Mouse (Mus musculus): ENCODE measurements around the gene Eppin.
"Not testable (repeated sequence)": the region's sequence is repeated elsewhere in the genome, so short reads cannot be mapped to it uniquely, and the experiment has no call there.

Eppin gene

DNA sequence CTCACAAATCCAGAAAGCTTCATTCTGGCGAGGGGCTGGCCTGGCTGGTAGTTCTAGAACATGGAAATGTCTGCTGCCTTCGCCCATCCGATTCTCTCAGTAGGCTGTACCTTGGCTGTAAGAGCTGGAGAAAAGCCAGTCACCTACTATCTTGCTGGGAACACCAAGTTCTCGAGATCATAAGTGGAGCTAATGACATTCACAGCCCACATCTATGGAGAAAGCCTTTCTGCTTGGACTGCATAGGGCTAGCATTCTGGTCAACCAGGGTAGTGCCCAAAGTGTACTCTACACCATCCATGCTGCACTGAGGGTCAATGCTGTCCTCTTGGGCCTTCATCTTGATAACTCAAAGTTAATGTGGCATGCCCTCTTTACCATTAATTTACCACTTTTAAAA, at the start of gene Eppin:
Eppin (minus strand) TSS at position 101 of the 400 bp plus-strand sequence.
- no peak for DNase-seq (ENCODE audit: low spot score in 2 of 2)

DNA sequence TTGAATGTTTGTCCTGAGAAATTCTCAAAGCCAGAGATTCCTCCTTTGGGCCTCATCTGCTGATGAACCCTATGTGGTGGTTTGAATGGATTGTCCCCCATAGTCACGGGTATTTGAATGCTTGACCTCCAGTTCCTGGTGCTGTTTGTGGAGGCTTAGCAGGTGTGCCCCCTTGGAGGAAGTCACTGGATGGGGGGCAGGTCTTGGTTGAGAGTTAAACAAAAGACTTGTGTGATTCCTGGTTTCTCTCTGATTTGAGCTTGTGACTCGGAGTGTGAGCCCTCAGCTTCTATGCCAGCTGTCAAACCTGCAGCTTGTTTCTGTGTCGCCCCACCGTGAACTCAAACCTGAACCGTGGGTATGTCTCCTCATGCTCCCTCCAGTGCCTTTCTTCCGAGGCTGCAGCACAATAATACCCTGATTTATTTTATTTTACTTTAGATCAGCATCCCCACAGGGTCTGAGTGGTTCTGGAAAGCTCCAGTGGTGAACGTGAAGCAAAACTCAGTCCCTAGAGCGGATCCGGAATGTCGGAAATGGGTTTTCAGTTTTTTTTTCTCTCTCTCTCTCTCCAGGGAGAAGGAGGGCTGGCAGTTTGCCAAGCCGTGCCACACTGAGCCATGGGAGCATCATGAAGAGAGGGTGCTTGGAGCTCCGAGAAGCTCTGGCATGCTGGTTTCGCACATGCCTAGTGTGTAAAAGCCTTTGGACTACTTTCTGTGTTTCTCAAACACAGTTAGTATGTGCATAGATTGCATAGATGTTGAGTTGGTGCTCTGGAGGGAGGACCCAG, 48.7 kb upstream of the Eppin start:
- DNase-seq (ENCODE audit: low spot score in 2 of 2), result peak; percentile 37 to 59

DNA sequence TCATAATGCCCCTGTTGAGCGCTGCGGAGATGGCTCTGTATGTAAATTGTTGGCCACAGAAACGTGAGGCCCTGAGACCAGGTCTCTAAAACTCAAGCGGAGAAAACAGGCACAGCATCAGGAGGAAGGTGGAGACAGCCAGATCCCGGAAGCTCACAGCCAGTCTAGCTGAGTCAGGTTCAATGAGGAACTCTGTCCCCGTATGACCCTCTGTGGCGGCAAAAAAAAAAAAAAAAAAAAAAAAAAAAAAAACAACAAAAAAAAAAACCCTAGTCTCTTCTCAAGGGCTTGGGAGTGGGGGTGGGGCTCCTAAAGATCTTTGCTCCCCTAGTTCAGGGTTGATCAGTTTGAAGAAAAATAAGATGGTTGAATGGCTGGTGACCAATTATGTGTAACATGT, 47.7 kb upstream of the Eppin start:
- no peak for DNase-seq (ENCODE audit: low spot score in 2 of 2)

DNA sequence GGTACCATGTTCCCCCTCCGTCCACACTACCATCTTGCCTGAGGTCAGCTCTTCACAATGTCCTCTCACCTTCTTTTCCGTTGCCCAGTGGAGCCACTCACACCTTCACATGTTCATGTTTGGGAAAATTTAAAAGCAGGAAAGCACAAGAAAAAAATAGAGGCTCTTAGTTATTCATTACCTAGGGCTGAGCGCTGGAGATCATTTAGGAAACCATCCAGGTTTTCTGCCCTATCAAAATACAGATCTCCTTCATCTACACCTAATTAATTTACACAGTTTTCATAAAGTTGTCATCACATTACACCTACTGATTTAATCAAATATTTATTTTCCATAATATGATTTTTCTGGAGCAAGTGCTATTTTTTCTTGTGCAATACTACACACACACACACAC, 45.3 kb upstream of the Eppin start, which contains the start of gene Wfdc16:
Wfdc16 (minus strand) TSS at position 101 of the 400 bp plus-strand sequence.
- DNase-seq (ENCODE audit: low spot score in 2 of 2), result no peak

DNA sequence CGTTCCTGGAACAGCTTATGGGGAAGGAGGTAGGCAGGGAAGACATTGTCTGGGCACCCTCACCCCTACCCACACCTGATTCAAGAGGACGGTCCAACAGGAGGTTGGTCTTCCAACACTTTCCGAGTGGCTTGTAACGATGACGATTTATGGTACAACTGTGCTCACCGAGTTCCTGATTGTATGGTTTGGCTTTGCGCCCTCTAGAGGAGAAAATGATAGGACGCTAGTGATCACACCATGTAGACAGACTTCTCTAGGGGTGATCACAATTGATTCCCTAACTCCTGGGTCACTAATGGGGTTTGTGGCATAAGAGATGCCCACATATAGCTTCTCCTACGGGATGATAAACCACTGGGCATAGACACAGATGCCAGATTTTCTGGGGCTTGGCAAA, 41.9 kb upstream of the Eppin start:
- DNase-seq (ENCODE audit: low spot score in 2 of 2), result no peak

DNA sequence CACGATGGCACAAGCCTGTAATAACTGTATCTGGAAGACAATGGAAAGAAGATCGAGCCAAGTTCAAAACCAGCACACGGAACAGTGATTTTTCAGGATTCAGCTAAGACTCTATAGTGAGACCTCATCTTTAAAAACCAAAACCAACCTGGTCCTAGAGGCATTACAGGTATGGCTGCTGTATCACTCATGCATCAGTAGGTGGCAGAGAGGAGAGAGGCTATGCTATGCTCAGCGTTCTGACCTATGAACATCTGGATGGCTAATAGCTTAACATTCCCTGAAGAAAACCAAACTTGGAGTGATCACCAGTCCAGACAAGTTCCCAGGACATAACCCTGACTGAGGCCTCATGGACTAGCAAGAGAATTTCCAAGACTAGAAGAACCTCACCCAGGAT, 28.4 kb upstream of the Eppin start:
- DNase-seq (ENCODE audit: low spot score in 2 of 2), result no peak

DNA sequence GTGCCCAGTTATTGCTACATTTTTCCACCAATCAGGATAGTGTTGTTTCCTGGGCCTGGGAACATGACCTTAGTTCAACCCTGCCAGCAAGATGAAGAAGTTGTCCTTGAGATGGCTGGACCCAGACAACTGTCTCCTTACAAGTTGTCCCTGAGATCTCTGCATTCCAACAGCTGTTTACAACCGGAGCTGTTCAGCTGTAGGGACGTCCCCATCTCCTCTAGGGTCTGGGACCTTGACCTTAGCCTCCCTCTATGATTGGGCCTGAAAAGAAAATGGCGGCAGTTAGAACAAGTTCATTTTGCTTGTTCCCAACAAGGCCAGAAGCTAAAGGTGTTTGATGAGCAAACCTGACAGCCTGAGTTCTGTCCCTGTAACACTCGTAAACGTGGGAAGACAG, 25.7 kb upstream of the Eppin start:
- no peak for DNase-seq (ENCODE audit: low spot score in 2 of 2)

DNA sequence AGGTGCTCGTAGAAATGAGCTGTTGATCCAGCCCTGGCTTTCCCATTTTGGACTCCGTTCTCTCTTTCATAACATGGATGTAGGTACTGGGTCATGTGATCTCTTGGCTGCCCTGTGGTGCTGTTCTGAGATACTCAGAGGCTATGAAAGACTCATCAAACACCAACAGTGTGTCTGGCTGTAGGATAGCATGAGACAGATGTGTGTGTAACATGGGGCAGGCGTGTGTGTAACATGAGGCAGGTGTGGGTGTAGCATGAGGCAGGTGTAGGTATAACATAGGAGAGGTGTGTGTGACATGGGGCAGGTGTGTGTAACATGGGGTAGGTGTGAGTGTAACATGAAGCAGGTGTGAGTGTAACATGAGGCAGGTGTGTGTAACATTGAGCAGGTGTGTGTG, 22.0 kb upstream of the Eppin start:
- DNase-seq (ENCODE audit: low spot score in 2 of 2), result no peak

DNA sequence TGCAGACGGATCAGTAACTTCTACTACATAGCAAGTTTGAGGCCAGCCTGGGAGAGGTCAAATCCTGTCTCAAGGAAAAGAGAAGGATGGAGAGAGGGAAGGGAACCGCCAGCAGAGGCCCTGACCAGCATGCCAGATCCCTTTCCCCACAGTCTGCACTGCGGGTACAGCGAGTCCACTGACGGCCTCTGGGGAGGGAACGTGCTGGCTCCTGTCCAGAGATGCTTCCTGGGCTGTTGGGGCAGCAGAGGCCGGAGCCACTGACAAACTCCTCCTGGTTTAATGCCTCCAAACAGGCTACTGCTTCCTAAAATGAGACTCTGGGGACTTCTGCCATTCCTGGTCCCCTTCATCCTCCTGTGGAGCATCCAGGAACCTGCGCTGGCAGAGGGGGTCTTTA, 20.1 kb upstream of the Eppin start, which contains the start of the genes Wfdc6b and Wfdc8:
Wfdc6b (plus strand) TSS at position 52 of the 400 bp plus-strand sequence.
Wfdc8 (minus strand) TSS at position 156 of the 400 bp plus-strand sequence.
- DNase-seq (ENCODE audit: low spot score in 2 of 2), result peak; percentile 31 to 52

DNA sequence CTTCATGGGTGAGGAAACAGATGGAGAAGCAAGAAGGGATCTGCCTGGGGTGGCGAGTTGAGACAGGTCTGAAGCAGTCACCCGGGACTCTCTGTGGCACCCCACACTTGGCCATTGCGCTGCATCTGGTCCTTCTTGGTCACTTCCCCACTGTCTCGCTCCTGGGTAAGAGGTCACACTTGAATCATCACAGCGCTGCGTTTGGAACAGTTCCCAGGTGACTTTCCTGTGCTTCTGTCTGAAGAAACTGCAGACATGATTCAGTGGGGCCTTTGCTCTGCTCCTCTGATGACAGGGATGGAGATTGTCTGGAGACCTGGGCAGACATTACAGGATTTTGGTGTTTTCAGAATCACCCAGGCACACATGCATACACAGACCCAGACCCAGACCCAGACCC, 15.4 kb upstream of the Eppin start:
- DNase-seq (ENCODE audit: low spot score in 2 of 2), result no peak

DNA sequence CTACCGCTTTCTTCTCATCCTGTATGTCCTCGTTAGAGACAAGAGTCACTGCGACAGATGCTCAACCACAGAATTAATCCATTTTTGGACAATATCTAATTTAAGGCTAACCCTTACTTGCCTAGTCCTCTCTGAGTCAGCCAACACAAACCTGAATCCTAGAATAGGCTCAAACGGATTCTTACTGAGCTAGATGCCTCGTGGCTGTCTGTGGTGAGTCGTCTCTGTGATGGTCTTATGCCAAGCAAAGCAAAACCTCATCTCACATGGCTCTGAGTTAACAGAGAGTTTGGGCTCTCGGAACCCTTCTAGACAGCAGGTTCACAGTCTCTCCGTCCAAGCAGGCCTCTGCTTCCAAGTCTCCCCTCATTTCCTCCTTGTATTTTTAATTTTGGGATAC, 11.0 kb upstream of the Eppin start:
- no peak for DNase-seq (ENCODE audit: low spot score in 2 of 2)

DNA sequence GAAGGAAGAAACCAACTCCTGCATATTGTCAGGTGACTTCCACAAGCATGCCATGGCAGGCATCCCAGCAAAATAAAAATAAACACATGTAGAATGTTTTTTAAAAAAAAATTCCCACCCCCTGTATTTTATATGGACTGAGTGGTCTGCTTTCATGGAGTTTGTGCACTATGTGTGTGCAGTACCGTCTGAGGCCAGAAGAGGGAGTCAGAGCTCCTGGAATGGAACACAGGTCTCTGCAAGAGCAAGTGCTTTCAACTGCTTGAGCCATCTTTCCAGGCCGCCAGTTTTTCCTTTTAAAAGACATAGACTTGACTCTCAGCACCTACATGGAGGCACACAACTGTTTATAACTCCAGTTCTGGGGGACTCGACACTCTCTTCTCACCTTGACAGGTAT, 10.1 kb upstream of the Eppin start:
- DNase-seq (ENCODE audit: low spot score in 2 of 2), result no peak

DNA sequence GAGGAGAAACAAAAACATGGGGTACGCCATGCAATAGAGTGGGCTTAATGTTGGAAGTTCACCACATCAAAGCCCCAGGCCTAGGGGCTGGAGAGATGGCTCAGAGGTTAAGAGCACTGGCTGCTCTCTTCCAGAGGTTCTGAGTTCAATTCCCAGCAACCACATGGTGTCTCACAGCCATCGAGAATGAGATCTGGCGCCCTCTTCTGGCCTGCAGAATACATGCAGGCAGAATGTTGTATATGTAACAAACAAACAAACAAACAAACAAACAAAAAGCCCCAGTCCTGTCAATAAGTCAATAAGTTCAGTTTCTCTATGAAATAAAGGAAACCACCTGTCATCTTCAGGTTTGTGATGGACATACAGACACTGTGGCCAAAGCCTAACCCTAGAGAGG, 6.8 kb upstream of the Eppin start:
- no peak for DNase-seq (ENCODE audit: low spot score in 2 of 2)

DNA sequence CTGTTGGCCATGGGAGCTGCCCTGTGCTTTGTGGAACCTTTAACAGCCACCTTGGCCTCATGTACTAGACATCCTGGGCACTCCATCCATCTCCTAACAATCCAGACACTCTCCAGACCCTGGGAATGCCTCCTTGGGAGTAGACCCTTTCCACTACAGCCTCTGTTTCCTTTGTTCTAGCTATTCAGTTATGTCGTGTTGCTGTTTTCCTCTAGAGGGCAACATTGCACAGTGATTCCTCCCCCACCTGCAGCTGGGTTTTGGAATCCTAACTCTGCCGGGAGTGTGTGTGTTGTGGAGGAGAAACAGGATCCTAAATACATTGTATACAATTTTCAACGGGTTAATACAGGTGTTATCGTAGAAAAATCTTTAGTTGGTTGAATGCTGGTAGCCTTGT, 1.4 kb downstream of the Eppin start:
- peak; percentile 40 to 48 for DNase-seq (ENCODE audit: low spot score in 2 of 2)

DNA sequence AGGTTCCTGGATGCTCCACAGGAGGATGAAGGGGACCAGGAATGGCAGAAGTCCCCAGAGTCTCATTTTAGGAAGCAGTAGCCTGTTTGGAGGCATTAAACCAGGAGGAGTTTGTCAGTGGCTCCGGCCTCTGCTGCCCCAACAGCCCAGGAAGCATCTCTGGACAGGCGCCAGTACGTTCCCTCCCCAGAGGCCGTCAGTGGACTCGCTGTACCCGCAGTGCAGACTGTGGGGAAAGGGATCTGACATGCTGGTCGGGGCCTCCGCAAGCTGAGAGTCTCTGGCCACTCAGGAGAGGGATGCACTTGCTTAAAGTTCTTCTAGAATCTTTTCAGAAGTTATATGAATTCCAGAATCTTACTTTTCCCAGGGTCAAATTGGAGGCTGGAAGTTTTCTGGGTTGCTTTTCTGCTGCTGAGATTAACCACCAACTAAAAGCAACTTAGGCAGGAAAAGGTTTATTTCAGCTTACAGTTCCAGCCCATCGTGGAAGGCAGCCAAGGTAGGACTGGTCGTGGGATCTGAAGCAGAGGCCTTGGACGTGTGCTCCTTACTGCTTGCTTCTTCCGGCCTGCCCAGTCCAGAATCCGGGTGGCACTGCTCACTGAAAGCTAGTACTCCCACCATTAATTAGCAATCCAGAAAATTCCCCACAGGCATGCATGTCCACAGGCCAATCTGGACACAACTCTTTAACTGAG, 8.2 kb downstream of the Eppin start, which contains the start of gene Wfdc6a:
Wfdc6a (minus strand) TSS at position 423 of the 701 bp plus-strand sequence.
- peak in 1 of 2 experiments; percentile 41 for DNase-seq (ENCODE audit: low spot score in 2 of 2)

DNA sequence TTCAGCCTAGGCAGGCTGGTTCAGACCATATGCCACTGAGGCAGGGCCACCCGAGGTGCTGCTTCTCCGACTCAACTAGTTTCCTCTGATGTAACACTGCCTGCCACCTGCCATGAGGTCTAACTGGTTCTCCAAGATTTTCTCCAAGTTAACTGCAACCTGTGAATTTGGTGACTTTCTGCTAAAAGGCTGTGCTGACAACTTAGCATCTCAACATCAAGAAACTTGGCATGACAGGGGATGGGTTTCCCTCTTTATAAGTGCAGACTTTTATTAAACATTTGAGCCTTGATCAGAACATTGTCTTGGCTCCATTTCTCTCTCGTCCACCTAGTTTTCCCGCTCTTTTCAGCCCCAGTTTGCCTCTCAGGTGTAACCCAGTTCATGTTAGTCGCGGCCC, 20.0 kb downstream of the Eppin start, which contains the start of gene Spint3:
Spint3 (minus strand) TSS at position 101 of the 400 bp plus-strand sequence.
- not testable (repeated sequence) for DNase-seq (ENCODE audit: low spot score in 2 of 2)

DNA sequence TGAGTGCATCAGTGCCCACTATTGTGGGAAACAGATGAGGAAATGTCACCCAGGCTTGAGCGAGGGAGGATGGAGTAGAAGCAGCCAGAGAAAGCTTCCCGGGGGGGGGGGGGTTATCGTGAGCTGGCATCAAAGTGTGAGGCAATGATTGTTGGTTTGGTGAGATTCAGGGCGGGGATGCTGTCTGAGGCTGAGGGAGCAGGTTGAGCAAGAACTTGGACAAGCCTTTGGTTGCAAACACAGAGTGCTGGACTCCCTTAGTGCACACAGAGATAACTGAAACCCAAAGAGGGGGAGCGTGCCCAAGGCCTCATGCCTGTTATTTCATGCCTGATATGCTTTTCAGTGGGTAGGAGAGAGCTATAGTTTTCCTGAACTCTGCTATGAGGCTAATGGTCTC, 25.9 kb downstream of the Eppin start:
- no peak for DNase-seq (ENCODE audit: low spot score in 2 of 2)

DNA sequence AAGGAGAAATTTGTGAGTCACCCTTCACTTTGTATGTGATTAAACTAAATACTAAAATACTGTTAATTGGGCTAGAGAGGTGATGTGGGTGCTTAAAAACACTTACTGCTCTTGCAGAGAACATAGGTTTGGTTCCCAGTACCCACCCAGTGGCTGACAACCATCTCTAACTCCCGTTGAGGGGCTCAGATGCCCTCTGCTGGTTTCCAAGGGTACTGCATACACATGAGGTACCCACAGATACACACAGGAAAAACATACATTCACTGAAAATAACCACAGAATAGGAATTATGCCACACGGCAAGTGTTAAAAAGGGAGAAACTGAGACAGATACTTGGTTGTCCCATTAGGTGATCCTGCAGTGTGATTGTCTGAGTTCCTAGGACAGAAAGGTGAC, 26.4 kb downstream of the Eppin start:
- no peak for DNase-seq (ENCODE audit: low spot score in 2 of 2)

DNA sequence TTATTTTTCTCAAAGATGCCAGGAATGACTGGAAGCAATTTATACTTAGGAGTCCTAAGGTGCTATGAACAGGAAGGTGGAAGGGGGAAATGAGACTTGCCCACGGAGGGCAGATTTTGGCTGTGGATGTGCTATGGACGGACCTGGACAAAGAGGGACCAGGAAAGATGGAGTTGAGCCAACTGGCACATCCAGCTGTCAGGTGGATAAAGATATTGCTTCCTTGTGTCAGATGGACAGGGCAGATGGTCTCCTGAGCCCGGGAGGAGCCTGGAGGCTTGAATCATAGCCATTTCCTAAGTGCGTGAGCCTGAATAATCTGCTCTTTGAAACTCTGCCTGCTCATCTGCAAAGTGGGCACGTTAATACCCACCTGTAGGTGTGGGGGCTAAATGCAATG, 29.0 kb downstream of the Eppin start:
- DNase-seq (ENCODE audit: low spot score in 2 of 2), result no peak

DNA sequence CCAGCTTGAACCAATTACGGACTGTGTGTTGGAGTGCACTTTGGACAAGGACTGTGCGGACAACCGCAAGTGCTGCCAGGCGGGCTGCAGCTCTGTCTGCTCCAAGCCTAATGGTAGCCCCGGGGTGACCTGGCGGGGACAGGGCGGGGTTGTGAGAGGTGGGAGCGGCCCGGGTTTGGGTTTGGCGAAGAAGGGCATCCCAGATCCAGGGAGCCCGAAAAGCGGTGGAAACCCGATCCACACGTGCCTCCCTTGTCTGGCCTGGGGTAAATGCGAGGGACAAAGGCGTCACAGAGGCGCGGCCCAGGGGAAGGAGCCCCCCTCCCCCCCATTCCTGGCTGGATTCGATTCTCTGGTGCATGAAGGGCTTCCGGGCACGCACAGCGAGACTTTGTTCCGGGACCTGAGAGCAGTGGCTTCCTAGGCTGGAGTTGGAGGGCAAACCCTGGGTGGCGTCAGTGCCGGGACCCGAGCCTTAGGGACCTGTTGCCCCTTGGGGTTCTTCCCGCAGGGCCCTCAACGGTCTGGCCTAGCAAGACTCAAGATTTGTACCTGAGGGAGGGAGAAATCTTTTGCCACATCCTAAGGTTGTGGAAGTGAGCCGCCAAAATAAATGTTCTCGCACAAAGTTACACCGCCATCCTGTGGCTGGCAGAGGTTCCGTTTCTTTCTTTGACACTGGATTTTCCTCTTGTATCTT, 29.9 kb downstream of the Eppin start:
- DNase-seq (ENCODE audit: low spot score in 2 of 2), result peak; percentile 65 to 71

DNA sequence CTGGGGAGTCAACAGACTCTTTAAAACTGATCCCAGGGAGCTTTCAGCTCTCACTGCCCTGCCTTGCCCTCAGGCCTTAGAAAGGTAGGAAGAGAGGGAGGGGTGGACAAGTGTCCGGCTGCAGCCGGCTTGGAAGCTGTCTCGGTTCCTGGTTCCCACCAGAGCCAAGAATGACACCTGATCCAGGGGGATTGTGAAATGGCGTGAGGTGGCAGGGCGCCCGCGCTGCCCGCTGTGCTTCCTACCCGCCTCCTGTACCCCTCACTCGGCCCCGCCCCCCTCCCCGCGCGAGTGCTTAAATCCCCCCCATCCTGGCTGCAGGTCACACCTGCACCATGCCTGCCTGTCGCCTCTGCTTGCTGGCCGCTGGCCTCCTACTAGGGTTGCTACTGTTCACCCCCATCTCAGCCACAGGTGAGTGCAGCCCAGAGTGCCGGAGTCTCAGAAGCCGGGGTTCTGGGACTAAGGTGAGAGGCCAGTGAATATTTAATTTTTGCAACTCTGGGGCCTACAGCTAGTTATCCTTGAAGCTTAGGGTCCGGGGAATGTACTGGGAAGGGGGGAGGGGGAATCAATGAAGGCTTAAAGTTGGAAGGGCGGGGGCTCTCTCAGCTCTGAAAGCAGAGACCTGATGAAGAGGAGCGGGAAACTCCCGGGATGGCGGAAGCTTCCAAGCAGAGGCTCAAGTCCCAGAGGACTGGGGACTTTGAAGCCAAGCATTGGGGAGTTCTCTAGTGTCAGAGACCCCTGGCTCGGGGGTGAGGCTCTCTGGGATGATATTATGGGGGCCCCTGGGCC, 30.8 kb downstream of the Eppin start, which contains the start of gene Wfdc2:
Wfdc2 (plus strand) TSS at position 23 of the 798 bp plus-strand sequence.
- no peak for DNase-seq (ENCODE audit: low spot score in 2 of 2)
